Mouse (Mus musculus): ENCODE results near the gene Cdc6.

Cdc6 gene

GRCm38 (mm10) chr11:98907437-98908173, at the start of gene Cdc6:
Gene Cdc6 (plus strand): TSS chr11:98907801.
- DNase-seq (ENCODE audit: extremely low spot score, low spot score): peak; percentile 95

- DNase-seq (ENCODE audit: extremely low spot score, low spot score): peak; percentile 90
These were observed 48.6 kb upstream of the Cdc6 start for GRCm38 (mm10) chr11:98858759-98859731.

- peak; percentile 93 for DNase-seq (ENCODE audit: extremely low spot score, low spot score)
These were observed 44.4 kb upstream of the Cdc6 start, which contains the start of gene Wipf2 for GRCm38 (mm10) chr11:98863028-98863750. Gene Wipf2 (plus strand): TSS chr11:98863638.

GRCm38 (mm10) chr11:98863751-98864429, 43.7 kb upstream of the Cdc6 start:
- DNase-seq (ENCODE audit: extremely low spot score, low spot score): peak; percentile 80

- no peak for DNase-seq (ENCODE audit: extremely low spot score, low spot score)
These were observed 40.3 kb upstream of the Cdc6 start for GRCm38 (mm10) chr11:98867293-98867692.

- no peak for DNase-seq (ENCODE audit: extremely low spot score, low spot score)
These were observed 37.7 kb upstream of the Cdc6 start for GRCm38 (mm10) chr11:98869906-98870305.

GRCm38 (mm10) chr11:98870791-98871190, 36.8 kb upstream of the Cdc6 start:
- no peak for DNase-seq (ENCODE audit: extremely low spot score, low spot score)

GRCm38 (mm10) chr11:98871416-98871815, 36.2 kb upstream of the Cdc6 start:
- DNase-seq (ENCODE audit: extremely low spot score, low spot score): no peak

- DNase-seq (ENCODE audit: extremely low spot score, low spot score): no peak
These were observed 35.6 kb upstream of the Cdc6 start for GRCm38 (mm10) chr11:98872040-98872439.

GRCm38 (mm10) chr11:98873900-98874299, 33.7 kb upstream of the Cdc6 start:
- DNase-seq (ENCODE audit: extremely low spot score, low spot score): no peak

- DNase-seq (ENCODE audit: extremely low spot score, low spot score): no peak
These were observed 30.6 kb upstream of the Cdc6 start for GRCm38 (mm10) chr11:98877001-98877400.

GRCm38 (mm10) chr11:98887703-98888102, 19.9 kb upstream of the Cdc6 start:
- DNase-seq (ENCODE audit: extremely low spot score, low spot score): no peak

- no peak for DNase-seq (ENCODE audit: extremely low spot score, low spot score)
These were observed 18.5 kb upstream of the Cdc6 start for GRCm38 (mm10) chr11:98889077-98889476.

- DNase-seq (ENCODE audit: extremely low spot score, low spot score): no peak
These were observed 17.6 kb upstream of the Cdc6 start for GRCm38 (mm10) chr11:98889977-98890376.

GRCm38 (mm10) chr11:98892426-98892825, 15.2 kb upstream of the Cdc6 start:
- no peak for DNase-seq (ENCODE audit: extremely low spot score, low spot score)

- no peak for DNase-seq (ENCODE audit: extremely low spot score, low spot score)
These were observed 7.0 kb upstream of the Cdc6 start for GRCm38 (mm10) chr11:98900529-98901125.

- DNase-seq (ENCODE audit: extremely low spot score, low spot score): peak; percentile 46
These were observed 4.9 kb upstream of the Cdc6 start for GRCm38 (mm10) chr11:98902621-98903245.

GRCm38 (mm10) chr11:98904577-98904976, 3.0 kb upstream of the Cdc6 start:
- no peak for DNase-seq (ENCODE audit: extremely low spot score, low spot score)

- DNase-seq (ENCODE audit: extremely low spot score, low spot score): no peak
These were observed 2.6 kb upstream of the Cdc6 start for GRCm38 (mm10) chr11:98905033-98905432.

GRCm38 (mm10) chr11:98905583-98905982, 2.0 kb upstream of the Cdc6 start:
- DNase-seq (ENCODE audit: extremely low spot score, low spot score): no peak

All from neural tube, embryonic 10.5 days (tissue).